Mouse (Mus musculus): Measurements from ENCODE around the gene Hcn4.

The Hcn4 gene

DNA sequence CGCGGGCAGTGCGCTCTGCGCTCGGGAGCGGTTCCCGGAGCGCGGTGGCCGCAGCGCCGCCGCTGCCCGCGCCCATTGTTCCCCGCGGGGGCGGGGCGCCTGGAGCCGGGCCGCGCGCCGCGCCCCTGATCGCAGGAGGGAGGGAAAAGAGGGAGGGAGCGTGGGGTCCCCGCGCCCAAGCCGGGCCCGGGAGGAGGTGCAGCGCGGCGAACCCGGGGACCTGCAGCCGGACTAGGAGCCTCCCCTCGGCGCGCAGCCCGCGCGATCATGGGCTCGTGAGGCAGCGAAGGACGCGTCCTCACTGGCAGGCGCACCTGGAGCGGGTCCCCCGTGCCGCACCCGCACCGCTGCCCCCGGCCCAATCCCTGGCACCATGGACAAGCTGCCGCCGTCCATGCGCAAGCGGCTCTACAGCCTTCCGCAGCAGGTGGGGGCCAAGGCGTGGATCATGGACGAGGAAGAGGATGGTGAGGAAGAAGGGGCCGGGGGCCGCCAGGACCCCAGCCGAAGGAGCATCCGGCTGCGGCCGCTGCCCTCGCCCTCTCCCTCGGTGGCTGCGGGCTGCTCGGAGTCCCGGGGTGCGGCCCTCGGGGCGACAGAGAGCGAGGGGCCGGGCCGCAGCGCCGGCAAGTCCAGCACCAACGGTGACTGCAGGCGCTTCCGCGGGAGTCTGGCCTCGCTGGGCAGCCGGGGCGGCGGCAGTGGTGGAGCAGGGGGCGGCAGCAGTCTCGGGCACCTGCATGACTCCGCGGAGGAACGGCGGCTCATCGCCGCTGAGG lies at the start of gene Hcn4:
TSS of gene Hcn4 (plus strand) at position 274 of the 779 bp plus-strand sequence.
- in situ Hi-C loops (cut with MboI), result no loop called here

DNA sequence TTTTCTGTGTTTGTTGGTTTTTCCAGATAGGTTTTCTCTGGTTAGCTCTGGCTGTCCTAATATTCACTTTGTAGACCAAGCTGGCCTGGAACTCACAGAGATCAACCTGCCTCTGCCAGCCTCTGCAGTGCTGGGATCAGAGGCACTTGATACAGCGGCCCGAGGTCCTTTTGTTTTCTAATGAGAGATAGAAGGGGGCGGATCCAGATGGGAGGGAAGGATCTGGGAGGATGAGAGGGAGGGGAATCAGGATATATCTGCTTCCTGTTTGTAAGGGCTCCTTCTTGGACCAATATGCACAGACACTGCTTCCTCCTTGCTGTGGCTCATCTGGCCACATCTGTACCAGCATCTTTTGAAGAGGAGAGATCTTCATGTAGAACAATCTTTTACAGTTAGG lies 48.5 kb upstream of the Hcn4 start:
- in situ Hi-C loops (cut with MboI), result no loop called here

DNA sequence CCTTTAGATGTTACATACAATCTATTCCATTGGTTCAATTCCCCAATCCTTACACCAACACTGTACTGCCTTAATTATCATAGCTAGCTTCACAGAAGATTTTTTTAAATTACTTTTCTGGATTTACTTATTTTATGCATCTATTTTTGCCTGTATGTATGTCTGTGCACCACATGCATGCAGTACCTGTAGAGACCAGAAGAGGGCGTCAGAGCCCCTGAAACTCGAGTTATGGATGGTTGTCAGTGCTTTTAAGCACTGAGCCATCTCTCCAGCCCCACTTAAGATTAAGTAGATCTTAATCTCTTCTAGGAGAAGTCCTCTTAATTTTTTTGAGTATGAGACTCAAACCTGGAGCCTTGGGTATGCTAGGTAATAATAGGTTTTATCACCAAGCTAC lies 47.8 kb upstream of the Hcn4 start:
- in situ Hi-C loops (cut with MboI), result no loop called here

DNA sequence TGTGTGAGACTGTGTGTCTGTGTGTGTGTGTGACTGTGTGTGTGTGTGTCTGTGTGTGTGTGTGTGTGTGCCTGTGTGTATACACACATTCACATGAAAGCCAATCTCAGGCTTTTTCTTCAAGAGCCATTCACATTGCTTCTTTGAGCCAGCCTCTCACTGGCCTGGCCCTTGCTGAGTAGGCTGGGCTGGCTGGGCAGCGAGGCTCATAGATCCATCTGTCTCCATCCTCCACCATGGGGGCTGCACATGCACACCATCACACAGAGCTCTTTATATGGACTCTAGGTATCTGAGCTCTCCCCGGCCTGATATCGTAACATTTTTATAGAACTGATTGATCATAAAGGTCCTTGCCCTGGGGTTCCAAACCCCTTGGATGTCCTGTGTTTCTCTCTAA lies 33.7 kb upstream of the Hcn4 start:
- in situ Hi-C loops (cut with MboI), result no loop called here

DNA sequence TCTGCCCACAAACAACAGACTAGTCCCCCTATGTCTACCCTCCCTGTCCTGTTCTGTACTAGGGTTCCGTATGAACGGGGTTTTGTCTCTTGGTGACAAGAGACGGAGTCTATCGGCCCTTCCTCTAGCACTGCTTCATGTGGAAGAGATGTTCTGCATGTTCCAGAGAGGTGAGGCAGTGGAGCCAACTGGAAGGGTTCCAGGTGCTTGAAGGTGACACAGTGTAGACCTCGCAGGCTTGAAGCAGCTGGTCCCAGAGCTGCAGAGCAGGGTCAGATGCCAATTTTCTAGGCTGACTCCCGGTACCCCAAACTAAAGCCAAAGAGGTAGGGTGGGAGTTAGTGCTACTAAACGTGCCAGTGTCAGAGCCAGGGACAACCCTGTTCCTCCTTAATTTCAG lies 25.1 kb upstream of the Hcn4 start:
- in situ Hi-C loops (cut with MboI), result no loop called here

DNA sequence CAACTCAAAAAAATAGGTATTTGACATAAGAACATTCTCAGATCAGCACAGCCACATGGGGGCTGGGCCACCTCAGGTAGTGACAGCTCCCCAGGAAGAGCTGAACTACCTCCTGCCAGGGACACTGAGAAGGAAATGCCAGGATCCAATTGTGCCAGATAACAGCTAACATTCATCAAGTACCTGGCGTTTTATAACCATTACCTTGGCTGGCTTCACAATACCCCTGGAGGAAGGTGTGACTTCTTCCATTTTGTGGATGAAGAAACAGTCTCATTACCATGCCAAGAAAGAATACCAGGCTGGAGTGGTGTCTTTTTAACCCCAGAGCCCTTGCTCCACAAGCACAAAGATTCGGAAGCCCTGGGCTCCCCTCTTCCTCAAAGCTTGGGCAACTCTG lies 21.8 kb upstream of the Hcn4 start:
- in situ Hi-C loops (cut with MboI), result no loop called here

DNA sequence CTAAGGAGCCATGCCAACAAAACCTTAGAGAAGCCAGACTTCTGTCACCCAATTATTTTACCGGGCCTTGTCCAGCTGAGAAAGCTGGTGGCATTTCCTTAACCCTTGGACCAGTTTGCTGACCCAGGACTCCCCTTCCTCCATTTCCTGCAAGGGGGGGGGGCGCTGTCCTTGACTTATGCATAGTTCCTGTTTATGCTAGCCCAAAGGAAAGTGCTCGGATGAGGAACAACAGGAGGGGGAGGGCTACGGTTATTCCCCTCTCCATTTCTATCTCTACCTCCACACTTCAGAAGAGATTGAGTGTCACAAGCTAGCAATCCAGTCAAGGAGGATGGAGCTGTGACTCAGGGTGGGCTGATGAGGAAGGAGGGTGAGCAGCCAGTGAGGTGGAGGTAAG lies 20.9 kb upstream of the Hcn4 start:
- in situ Hi-C loops (cut with MboI), result no loop called here

DNA sequence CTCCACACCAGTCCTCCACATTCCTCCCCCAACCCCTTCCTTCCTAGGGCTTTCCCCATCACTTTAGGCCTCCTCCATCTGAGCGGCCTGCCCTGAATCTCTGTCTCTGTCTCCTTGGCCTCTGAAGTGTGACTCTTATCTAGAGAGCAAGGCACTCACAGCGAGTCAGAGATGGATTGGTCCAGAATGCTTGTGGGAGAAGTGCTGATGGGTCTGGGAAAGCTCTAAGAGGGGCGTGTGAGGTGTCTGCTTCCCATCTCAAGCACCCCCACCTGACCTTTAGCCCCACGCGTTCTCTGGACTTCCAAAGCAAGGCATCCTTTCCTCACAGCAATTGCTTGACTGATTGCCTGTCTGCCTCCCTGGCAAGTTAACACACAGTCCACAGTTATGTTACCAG lies 20.4 kb upstream of the Hcn4 start:
- in situ Hi-C loops (cut with MboI), result no loop called here

DNA sequence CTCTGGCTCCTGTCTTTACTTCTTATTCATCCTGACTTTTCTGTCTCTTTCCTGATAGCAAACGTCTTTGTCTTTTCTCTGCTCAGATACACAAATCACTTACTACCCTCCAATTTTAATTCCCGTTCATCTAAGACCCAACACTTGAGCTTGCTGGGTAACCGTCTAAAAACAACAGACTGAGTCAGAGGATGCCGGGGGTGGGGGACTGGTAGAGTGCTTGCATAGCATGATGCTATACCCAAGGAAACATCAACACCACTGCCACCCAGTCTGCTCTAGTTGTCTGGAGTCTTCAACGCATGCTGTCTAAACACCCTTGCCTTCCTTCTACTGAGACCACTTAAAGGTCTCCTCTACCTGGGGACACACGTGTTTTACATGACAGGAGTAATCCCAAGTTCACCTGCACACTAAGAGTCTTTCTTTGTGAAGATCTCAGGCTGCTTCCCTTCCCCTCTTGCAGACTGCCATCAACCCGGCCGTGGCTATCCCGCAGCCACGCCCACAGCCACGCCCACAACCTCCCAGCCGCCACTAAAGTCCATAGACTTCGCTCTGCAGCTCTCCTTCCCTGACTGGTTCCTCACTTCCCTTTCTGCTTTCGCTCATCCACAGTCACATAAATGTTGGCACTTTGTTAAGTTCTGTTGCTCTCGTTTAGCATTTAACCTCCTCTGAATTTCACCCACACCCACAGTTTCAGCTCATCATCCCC lies 17.5 kb upstream of the Hcn4 start:
- in situ Hi-C loops (cut with MboI), result no loop called here

DNA sequence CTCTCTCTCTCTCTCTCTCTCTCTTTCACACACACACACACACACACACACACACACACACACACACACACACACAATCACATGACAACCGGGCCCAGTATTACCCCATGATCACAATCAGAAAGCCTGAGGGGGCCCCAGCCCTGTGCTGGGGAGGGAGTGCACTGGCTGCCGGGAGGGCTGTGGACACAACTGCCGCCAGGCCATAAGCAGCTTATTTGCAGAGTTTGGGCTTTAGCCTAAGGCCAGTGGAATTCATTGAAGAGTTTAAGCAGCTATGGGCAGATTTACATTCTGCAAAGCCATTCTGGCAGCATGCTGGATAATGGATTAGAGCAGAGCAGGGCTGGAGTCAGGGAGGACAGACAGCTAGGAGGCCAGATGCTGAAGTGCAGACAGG lies 12.0 kb upstream of the Hcn4 start:
- in situ Hi-C loops (cut with MboI), result no loop called here

DNA sequence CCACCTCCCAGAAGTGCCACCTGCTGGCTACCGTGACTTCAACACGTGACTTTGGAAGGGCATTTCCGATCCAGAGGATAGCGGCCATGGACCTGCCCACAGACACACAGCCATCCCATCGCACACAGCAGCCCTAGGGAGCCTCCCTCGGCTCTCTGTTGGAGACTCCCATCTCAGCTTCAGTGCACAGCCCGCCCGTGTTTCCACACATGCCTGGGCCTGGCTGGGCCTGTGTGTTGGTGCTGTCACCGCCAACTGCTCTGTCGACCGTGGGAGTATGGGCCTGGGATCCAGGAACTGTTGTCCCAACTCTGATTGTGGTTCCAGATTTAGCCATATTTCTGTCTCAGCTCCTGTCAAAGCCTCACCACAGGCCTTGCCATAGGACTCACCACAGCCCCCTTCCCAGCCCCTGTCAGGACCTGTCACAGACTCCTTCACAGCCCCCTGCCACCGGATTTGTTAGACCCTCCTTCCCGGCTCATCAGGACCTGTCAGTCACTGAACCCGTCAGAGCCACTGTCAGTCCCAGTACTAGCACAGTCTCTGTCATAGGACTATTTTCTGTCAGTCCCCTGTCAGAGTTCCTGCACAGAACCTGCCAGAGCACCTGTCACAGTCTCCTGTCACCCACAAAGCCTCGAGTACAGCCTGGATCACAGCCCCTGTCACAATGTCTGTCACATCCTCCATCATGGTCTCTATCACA lies 7.5 kb upstream of the Hcn4 start:
- in situ Hi-C loops (cut with MboI), result no loop called here

DNA sequence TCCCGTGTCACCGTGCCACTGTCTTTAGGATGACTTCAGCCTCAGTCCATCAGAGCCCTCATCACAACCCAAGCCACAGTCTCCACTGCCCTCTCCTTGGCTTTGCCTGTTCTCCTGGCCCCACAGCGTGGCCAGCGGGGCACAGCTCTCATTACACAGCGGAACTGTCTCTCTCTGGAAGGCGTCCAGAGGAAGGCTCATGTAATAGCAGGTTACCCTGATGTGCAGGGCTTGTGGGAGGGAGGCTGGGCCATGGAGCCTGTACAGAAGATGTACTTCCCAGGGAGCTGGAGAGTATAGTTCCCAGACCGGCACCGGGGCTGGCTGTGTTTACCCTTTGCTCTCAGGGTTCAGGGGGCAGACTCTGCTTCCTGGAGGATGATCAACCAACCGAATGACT lies 6.8 kb upstream of the Hcn4 start:
- in situ Hi-C loops (cut with MboI), result no loop called here

DNA sequence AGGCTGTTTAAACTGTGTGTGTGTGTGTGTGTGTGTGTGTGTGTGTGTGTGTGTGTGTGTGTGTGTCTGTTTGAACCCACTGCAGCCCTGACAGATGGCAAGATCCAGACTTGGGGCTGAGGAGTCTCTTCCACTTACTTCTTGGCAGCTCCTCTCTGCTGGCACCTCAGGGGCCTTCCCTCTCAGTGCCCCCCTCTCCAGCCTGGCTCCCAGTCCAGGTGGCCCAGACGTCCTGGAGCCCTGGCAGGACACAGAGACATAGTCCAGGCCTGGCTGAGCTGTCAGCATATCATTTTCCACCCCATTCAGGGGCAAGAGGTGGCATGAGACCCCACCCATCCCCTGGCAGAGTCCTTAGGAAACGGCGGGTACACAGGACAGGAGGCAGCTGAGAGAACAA lies 5.5 kb upstream of the Hcn4 start:
- in situ Hi-C loops (cut with MboI), result no loop called here

DNA sequence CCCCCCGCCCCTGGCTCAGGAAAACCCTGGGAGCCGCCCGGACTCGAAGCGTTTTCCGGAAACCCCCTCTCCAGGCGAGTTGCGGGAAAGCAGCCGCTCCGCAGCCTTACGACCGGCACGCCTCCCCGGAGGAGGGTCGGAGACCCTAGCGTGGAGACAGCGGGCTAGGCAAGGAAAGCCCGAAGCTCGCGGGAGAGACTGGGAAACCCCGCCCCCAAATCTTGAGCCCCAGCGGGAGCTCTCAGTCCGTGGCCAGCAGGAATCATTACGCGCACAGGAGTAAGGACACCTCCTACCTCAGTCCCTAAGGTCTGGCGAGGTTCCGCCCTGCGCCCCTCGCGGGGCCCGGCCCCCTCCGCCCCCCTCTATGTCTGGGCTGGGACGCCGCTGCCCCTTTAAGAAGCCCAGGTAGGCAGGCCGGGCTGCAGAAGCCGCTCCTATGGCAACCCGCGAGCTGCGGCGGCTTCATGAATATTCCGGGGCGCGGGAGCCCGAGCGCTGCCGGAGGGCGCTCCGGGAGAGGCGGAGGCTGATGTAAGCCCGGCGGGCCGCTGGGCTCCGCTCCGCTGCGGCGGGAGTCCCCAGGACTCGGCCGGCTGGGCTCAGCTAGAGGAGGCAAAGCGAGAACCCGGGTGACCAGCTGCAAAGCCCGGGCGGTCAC lies 651 bp upstream of the Hcn4 start:
- in situ Hi-C loops (cut with MboI), result no loop called here

DNA sequence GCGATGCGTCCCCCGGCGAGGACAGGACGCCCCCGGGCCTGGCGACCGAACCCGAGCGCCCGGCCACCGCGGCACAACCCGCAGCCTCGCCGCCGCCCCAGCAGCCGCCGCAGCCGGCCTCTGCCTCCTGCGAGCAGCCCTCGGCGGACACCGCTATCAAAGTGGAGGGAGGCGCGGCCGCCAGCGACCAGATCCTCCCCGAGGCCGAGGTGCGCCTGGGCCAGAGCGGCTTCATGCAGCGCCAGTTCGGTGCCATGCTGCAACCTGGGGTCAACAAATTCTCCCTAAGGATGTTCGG lies 655 bp downstream of the Hcn4 start:
- in situ Hi-C loops (cut with MboI), result no loop called here

DNA sequence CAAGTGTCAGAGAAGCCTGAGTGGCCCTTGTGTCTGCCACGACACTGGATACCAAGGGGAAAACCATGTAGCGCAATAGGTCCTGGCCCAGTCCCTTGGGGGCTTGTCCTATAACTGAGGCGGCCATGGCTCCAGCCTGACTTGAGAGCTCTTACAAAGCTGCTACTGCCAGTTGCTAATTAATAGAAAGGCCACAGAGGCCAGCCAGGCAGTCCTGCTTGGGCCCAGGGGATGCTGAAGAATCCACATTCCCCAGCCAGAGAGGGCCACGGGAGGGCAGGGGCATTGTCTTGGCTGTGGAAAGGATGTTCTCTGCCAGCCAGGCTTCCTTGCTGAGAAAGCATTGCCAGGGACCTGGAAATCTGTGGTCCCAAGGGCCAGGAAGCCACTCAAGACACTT lies 6.4 kb downstream of the Hcn4 start:
- in situ Hi-C loops (cut with MboI), result no loop called here

DNA sequence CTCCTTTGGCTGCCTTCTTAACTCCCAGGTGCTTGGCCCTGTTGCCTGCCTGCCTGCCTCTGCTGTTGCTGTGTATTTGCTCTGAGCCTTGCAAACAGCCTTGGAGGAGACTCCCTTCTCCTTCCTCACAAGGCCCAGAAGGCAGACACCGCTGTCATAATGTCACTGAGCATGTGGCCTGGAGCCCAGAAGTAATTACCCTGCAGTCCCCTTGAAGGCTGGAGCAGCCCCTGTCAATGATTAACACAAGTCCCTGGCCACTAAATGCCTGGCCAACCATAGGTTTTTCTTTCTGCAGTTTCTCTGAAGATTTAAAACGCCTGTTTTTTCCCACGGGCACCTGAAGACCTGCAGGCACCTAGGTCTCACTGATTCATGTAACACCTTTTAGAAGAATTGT lies 9.7 kb downstream of the Hcn4 start:
- in situ Hi-C loops (cut with MboI), result no loop called here

DNA sequence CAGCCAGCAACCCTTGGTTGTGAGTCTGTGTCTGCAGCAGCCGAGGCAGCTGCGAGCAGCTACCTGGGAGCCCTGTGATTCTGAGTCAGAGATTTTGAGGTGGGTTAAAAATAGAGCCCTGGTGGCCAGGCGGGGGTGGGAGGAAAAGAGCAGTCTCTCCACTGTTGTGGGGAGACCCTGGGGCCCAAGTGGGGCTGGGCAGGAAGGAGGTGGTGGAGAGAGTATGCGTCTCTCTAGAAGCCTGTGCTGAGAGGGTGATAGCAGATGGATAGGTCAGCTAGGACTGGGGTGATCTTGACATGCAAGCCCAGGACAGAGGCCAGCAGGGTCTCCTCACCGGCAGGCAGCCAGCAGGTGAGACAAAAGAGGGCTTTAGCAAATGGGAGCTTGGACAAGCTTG lies 14.0 kb downstream of the Hcn4 start:
- in situ Hi-C loops (cut with MboI), result no loop called here

DNA sequence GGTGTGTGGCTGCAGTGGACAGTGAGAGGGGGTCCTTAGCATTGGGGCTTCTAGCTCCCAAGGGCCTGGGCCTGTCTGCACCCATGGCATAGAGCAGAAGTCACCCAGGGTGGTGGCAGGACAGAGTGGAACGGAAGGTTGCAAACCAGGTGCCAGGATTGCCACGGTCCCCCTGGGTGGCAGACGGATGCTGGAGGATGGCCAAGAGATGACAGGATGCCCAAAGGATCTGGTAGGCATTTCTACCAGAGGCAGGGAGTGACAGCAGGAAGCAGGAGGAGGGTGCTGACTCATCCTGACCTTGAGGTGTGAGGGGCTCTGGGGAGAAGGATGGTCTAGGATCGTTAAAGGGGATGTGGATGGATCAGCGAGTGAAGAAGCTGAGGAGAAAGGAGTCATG lies 15.3 kb downstream of the Hcn4 start:
- in situ Hi-C loops (cut with MboI), result no loop called here

DNA sequence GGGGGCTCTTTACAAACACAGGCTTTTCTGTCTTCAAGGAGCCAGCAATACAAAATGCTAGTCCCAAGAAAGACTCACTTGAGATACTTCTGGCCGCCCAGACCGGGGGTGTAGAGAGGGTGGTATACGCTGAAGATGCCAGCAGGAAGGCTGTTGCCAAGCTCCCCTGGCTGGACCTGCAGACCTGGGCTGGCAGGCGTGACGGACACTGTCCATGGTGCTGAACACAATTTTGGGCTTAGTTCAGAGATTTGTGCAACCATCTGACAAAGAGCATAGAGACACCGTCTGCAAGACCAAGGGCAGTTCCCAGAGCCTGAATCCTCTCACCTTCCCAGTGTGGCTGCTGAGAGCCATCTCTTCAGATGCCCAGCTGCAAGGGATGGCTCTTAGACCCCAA lies 18.4 kb downstream of the Hcn4 start:
- in situ Hi-C loops (cut with MboI), result no loop called here

DNA sequence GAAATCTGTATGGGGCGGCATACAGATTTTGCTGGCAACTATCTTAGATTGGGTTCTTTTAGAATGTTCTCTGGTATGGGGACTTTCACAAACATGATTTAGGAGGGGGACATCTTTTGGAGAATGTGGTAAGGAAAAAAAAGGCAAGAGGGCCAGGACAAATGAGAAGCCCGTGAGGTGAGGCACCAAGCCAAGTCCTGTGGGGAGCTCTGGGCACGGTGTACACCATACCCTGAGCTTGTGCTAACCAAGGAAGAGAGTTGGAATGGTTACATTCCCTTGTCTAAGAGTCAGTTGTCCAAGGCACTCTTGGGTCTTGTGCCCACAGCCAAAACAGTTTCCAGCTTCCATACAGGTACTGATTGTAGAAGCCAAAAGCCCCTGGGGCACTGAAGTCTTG lies 21.4 kb downstream of the Hcn4 start:
- in situ Hi-C loops (cut with MboI), result no loop called here

DNA sequence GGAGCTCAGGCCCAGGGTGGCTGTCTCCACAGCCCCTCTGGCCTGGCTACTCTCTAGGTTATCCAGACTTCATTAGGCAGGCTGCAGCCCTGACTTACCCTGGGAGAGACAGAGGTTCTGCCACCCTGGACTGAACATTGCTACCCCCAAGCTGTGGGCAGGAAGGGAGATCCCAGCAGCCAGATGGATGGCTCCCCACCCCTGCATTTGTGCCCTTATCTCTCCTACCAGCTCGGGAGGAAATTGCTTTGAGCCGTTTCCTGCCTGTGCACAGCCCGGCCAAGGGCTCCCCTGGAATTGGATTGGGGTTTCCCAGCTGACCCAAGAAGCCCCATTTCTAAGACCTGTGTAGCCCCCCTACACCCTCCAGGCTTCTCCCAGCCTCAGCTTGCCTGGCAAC lies 23.8 kb downstream of the Hcn4 start:
- in situ Hi-C loops (cut with MboI), result no loop called here

DNA sequence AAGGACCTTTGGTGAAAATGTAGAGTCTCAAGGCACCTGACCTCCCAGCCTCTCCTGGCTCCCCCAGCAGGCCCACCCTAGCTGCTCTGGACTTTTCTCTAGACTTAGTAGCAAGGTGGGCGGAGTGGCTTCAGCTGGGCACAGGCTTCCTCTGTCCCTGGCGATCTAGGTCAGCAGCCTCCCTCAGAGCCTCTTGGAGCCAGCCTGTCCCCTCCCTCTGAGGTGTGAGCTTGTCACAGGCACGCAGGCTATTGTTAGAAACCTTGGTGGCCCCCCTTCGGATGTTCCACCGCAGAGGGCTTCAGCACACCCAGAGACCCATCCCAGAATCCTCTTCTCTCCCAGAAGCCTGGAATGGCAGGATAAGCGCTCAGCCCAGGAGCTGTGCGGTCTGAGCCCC lies 24.5 kb downstream of the Hcn4 start:
- in situ Hi-C loops (cut with MboI), result no loop called here

Measured in mature B cell (primary cell).